Mouse (Mus musculus): Measurements from ENCODE around the gene Cox6a2. TPM values are rescaled to one million over a fixed set of nuclear protein-coding genes. Genes with fewer than 3 reads are reported as not detected.

Cox6a2 gene
- 1,575 and 2,022 TPM in 2 replicates for polyA plus RNA-seq (2015; fragmentation: Nextera tagmentation; extraction: Ambion mirVana)

DNA sequence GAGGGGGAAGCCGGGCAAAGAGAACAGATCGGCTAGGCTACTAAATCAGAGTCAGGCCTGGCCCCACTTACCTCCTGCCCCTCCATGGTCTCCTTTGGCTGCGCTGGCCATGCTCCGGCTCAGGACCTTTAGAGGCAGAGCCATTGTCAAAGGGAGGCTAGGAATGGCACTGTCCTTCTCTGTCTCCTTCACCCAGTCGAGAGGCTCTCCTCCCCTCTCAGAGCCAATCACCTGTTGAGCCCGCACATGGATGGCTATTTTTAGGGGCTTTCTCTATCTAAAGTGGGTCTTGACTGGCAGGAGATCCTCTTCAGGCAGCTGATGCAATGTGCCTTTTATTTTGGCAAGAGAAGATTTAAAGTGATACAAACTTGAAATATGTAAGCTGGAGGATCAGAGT, at the start of gene Cox6a2:
Gene Cox6a2, minus strand, starts transcription at position 236 of the 400 bp plus-strand sequence.

GRCm38 (mm10) chr7:128246496-128247391, 40.6 kb upstream of the Cox6a2 start, which contains the start of gene Tgfb1i1:
Gene Tgfb1i1 (plus strand): TSS chr7:128246812.

DNA sequence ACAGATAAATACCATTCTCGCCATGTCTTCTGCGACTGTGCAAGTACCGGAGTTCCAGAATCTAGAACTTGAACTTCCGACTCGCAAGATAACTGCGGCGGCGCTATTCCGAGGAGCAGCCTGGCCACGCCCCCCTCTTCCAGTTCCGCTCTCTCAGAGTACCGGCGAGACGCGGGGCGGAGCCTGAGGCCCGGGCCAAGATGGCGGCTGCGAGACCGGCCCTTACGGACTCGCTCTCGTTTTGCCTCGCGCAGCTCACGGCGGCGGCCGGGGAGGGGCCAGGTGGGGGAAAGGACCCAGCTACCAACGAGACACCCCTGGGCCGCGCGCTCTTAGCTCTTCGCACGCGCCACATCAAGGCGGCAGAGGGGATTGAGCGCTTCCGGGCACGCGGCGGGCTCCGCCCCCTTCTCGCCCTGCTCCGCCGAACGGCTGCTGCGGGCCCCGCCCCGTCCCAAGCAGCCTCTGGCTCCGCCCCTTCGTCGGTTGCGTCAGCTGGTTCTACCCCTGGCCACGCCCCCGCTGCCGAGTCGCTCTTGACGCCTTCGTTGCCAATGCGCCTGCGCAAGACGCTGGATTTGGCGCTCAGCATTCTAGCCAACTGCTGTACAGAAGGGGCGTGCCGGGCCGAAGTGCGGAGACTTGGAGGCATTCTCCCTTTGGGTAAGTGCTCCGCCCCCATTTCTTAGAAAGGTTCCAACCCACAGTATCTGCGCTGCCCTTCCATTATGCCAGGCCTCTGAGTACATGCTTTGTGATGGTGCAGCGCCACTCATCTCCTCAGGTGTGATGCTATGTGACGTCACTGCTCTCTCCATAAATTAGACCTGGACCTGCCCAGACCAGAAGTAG, 32.0 kb upstream of the Cox6a2 start, which contains the start of gene 9130023H24Rik:
Gene 9130023H24Rik, minus strand, starts transcription at position 105 of the 852 bp plus-strand sequence.

GRCm38 (mm10) chr7:128236856-128237592, 30.8 kb upstream of the Cox6a2 start, which contains the start of gene Armc5:
Gene Armc5 (plus strand): TSS chr7:128237342.

Other genes with a start within 250 kb of the Cox6a2 start
- gene Fus, start 238.9 kb downstream of the Cox6a2 start, polyA plus RNA-seq (2015; fragmentation: Nextera tagmentation; extraction: Ambion mirVana) = 165 and 191 TPM in 2 replicates
- gene Pycard, start 212.5 kb downstream of the Cox6a2 start, polyA plus RNA-seq (2015; fragmentation: Nextera tagmentation; extraction: Ambion mirVana) = 55.0 and 60.4 TPM in 2 replicates
- gene Trim72, start 202.4 kb downstream of the Cox6a2 start, polyA plus RNA-seq (2015; fragmentation: Nextera tagmentation; extraction: Ambion mirVana) = 49.1 and 51.6 TPM in 2 replicates
- 1.7 TPM in 2 replicates for gene Itgam, start 143.7 kb downstream of the Cox6a2 start, polyA plus RNA-seq (2015; fragmentation: Nextera tagmentation; extraction: Ambion mirVana)
- not detected in 2 replicates for gene Gm49368, start 143.7 kb downstream of the Cox6a2 start, polyA plus RNA-seq (2015; fragmentation: Nextera tagmentation; extraction: Ambion mirVana)
- gene Itgax, start 76.8 kb downstream of the Cox6a2 start, polyA plus RNA-seq (2015; fragmentation: Nextera tagmentation; extraction: Ambion mirVana) = 0.04 and 0.05 TPM in 2 replicates
- 0.21 and 0.32 TPM in 2 replicates for gene Itgad, start 52.0 kb downstream of the Cox6a2 start, polyA plus RNA-seq (2015; fragmentation: Nextera tagmentation; extraction: Ambion mirVana)
- gene Armc5, start 31.0 kb upstream of the Cox6a2 start, polyA plus RNA-seq (2015; fragmentation: Nextera tagmentation; extraction: Ambion mirVana) = 7.5 and 8.2 TPM in 2 replicates
- gene 9130023H24Rik, start 31.6 kb upstream of the Cox6a2 start, polyA plus RNA-seq (2015; fragmentation: Nextera tagmentation; extraction: Ambion mirVana) = 3.0 and 3.6 TPM in 2 replicates
- gene Tgfb1i1, start 40.4 kb upstream of the Cox6a2 start, polyA plus RNA-seq (2015; fragmentation: Nextera tagmentation; extraction: Ambion mirVana) = 51.5 and 58.6 TPM in 2 replicates
- gene Slc5a2, start 59.3 kb upstream of the Cox6a2 start, polyA plus RNA-seq (2015; fragmentation: Nextera tagmentation; extraction: Ambion mirVana) = 0.14 TPM in 1 of 2 replicates, not detected in the other
- 7.9 and 11.3 TPM in 2 replicates for gene BC017158, start 91.8 kb upstream of the Cox6a2 start, polyA plus RNA-seq (2015; fragmentation: Nextera tagmentation; extraction: Ambion mirVana)
- gene Rgs10, start 212.4 kb upstream of the Cox6a2 start, polyA plus RNA-seq (2015; fragmentation: Nextera tagmentation; extraction: Ambion mirVana) = 11.3 and 13.4 TPM in 2 replicates

All from skeletal muscle tissue, postnatal 0 days (tissue).